Mouse (Mus musculus) megakaryocyte, embryonic 14.5 days (primary cell): Measurements from ENCODE around the gene Dexi.

Experiments
- FLI1 ChIP-seq: IDR thresholded peaks from 2 replicates; pipeline ENCODE4 v1.6.1; 2012; ENCODE audit warnings: low read length, inconsistent platforms, mixed read lengths
- GATA1 ChIP-seq: IDR thresholded peaks from 3 replicates; pipeline ENCODE4 v1.6.1; 2012; ENCODE audit warnings: mixed read lengths, low read length, inconsistent platforms, borderline replicate concordance

- TF ChIP-seq GATA1 (no peak), FLI1 (no peak)
Measured at GRCm38 (mm10) chr16:10486993-10487392, 55.9 kb downstream of the Dexi start.
